Mouse (Mus musculus) hindbrain, embryonic 14.5 days (tissue): ENCODE measurements around the gene Nedd8. TPM values are rescaled to one million over a fixed set of nuclear protein-coding genes. Genes with fewer than 3 reads are reported as not detected.

ENCODE experiments used
- ATAC-seq: fragments of 200-750 bp; cut with Nextera tagmentation; 2 replicates; pipeline ENCODE4 v1.8.0; 2017; ENCODE audit warnings: moderate number of reproducible peaks, mild to moderate bottlenecking, moderate TSS enrichment, moderate library complexity; ENCODE audit not compliant: low FRiP score
- DNase-seq: peaks from one replicate; pipeline ENCODE4 v3.0.0-alpha.2; 2015; ENCODE audit warnings: low spot score
- H3K27ac ChIP-seq: fragments of 300-500 bp; sonication (generic); 2 replicates; pipeline ENCODE4 v1.5.1; 2014; ENCODE audit warnings: mild to moderate bottlenecking, moderate library complexity
- H3K27me3 ChIP-seq: fragments of 300-500 bp; sonication (generic); 2 replicates; pipeline ENCODE4 v1.6.1; 2014; ENCODE audit warnings: mild to moderate bottlenecking, low read length, mixed read lengths; ENCODE audit not compliant: control insufficient read depth, insufficient read depth
- H3K36me3 ChIP-seq: fragments of 300-500 bp; sonication (generic); replicated peaks from 2 replicates; pipeline ENCODE4 v1.6.1; 2014; ENCODE audit not compliant: control insufficient read depth, insufficient read depth
- H3K4me1 ChIP-seq: fragments of 300-500 bp; sonication (generic); replicated peaks from 2 replicates; pipeline ENCODE4 v1.6.1; 2014; ENCODE audit warnings: antibody characterized with exemption, low read length, mixed read lengths; ENCODE audit not compliant: control insufficient read depth, insufficient read depth
- H3K4me2 ChIP-seq: fragments of 300-500 bp; sonication (generic); replicated peaks from 2 replicates; pipeline ENCODE4 v1.6.1; 2014; ENCODE audit warnings: mild to moderate bottlenecking, moderate library complexity
- H3K4me3 ChIP-seq: fragments of 300-500 bp; sonication (generic); replicated peaks from 2 replicates; pipeline ENCODE4 v1.5.1; 2014; ENCODE audit warnings: mild to moderate bottlenecking, low read length
- H3K9ac ChIP-seq: fragments of 300-500 bp; sonication (generic); 2 replicates; pipeline ENCODE4 v1.6.1; 2014
- H3K9me3 ChIP-seq: fragments of 300-500 bp; sonication (generic); 2 replicates; pipeline ENCODE4 v1.6.1; 2016; ENCODE audit warnings: low read length; ENCODE audit not compliant: control insufficient read depth
- WGBS: fragments of 180-500 bp; shearing (Covaris S2); extraction: QIAGEN DNeasy Blood & Tissue Kit; methylation state at CpG from one replicate; pipeline ENCODE4 v1.1.7; 2014; 5-methylcytosine and 5-hydroxymethylcytosine counted together
- polyA plus RNA-seq: library from polyadenylated mRNA; unstranded; fragments of >200 nt; fragmentation: Nextera tagmentation; extraction: Ambion mirVana; gene quantifications from 2 replicates; pipeline ENCODE4 v1.2.1, GENCODE M21; 2014

Nedd8 gene
- polyA plus RNA-seq, 1 experiment from 2014 or later: 612 TPM

GRCm38 (mm10) chr14:55681160-55682117, 9.5 kb upstream of the Nedd8 start, which contains the start of gene Tinf2:
Tinf2 (minus strand) TSS chr14:55681820.
- Histone ChIP-seq H3K9ac (peak within 1 kb of the TSS; percentile 71), H3K27ac (peak within 1 kb of the TSS; percentile 78), H3K36me3 (peaks cover 38% of the 10 kb centered on the region), H3K4me1 (peaks cover 7% of the 10 kb centered on the region), H3K27me3 (no peaks in the 10 kb centered on the region), H3K4me3 (peak within 1 kb of the TSS; percentile 72), H3K4me2 (peak within 1 kb of the TSS; percentile 92), H3K9me3 (no peaks in the 10 kb centered on the region)
- under 1% methylated on average over 66 of the region's 66 CpGs for WGBS
- ATAC-seq (peak; percentile 99), DNase-seq (peak; percentile 99)

- Histone ChIP-seq H3K27ac (no peak overlapping the region), H3K4me1 (peaks cover 12% of the 10 kb centered on the region), H3K9me3 (no peaks in the 10 kb centered on the region), H3K27me3 (no peaks in the 10 kb centered on the region), H3K4me3 (no peak overlapping the region), H3K4me2 (no peak overlapping the region), H3K36me3 (peaks cover 53% of the 10 kb centered on the region), H3K9ac (no peak overlapping the region)
- WGBS: 84% methylated on average over 4 of the region's 4 CpGs
- ATAC-seq (no peak), DNase-seq (no peak)
These were observed 5.7 kb upstream of the Nedd8 start for GRCm38 (mm10) chr14:55677615-55678014.

- H3K36me3 ChIP-seq: peaks cover 36% of the 10 kb centered on the region
- DNase-seq (no peak), ATAC-seq (no peak)
- no peaks in the 10 kb centered on the region for H3K9me3 ChIP-seq
- H3K27me3 ChIP-seq: no peaks in the 10 kb centered on the region
- H3K4me2 ChIP-seq: peak overlapping the region; percentile 71
- peak overlapping the region; percentile 78 for H3K4me3 ChIP-seq
- H3K9ac ChIP-seq: peak overlapping the region; percentile 75
- H3K4me1 ChIP-seq: peaks cover 20% of the 10 kb centered on the region
- WGBS: 86% methylated on average over 7 of the region's 7 CpGs
- H3K27ac ChIP-seq: 0 out of 2 replicates have a peak overlapping the region, but pooled peaks have one; percentile 92
These were observed 777 bp upstream of the Nedd8 start for GRCm38 (mm10) chr14:55672741-55673060.

- no peaks in the 10 kb centered on the region for H3K27me3 ChIP-seq
- H3K4me3 ChIP-seq: peak overlapping the region; percentile 78
- peaks cover 20% of the 10 kb centered on the region for H3K4me1 ChIP-seq
- WGBS: under 1% methylated on average over 12 of the region's 12 CpGs
- peak overlapping the region; percentile 75 for H3K9ac ChIP-seq
- peaks cover 27% of the 10 kb centered on the region for H3K36me3 ChIP-seq
- no peak for DNase-seq
- H3K4me2 ChIP-seq: peak overlapping the region; percentile 71
- H3K9me3 ChIP-seq: no peaks in the 10 kb centered on the region
- H3K27ac ChIP-seq: peak overlapping the region; percentile 92
- peak; percentile 65 for ATAC-seq
These were observed 465 bp downstream of the Nedd8 start for GRCm38 (mm10) chr14:55671486-55671832.

GRCm38 (mm10) chr14:55660636-55661035, 11.3 kb downstream of the Nedd8 start:
- 50% methylated on average over 2 of the region's 2 CpGs for whole genome bisulfite sequencing
- no peaks in the 10 kb centered on the region for H3K9me3 ChIP-seq

GRCm38 (mm10) chr14:55659960-55660573, 11.9 kb downstream of the Nedd8 start, which contains the start of gene Mdp1:
Mdp1 (minus strand) TSS chr14:55660508.
- Histone ChIP-seq H3K4me2 (peak within 1 kb of the TSS; percentile 65), H3K27me3 (no peaks in the 10 kb centered on the region), H3K9ac (peak within 1 kb of the TSS; percentile 79), H3K36me3 (peaks cover 45% of the 10 kb centered on the region), H3K4me3 (peak within 1 kb of the TSS; percentile 73), H3K9me3 (no peaks in the 10 kb centered on the region), H3K4me1 (peaks cover 12% of the 10 kb centered on the region; the same call in 1 of the 2 replicates), H3K27ac (peak within 1 kb of the TSS; percentile 88)
- ATAC-seq: peak; percentile 95
- peak; percentile 82 for DNase-seq
- WGBS: under 1% methylated on average over 39 of the region's 39 CpGs

More at GRCm38 (mm10) chr14:55660636-55661035, 11.3 kb downstream of the Nedd8 start:
- ATAC-seq: no peak
- Histone ChIP-seq H3K4me2 (peak overlapping the region; percentile 65), H3K4me1 (peaks cover 12% of the 10 kb centered on the region; the same call in 1 of the 2 replicates), H3K4me3 (peak overlapping the region; percentile 73), H3K27me3 (no peaks in the 10 kb centered on the region), H3K36me3 (peaks cover 48% of the 10 kb centered on the region), H3K9ac (no peak overlapping the region), H3K27ac (0 out of 2 replicates have a peak overlapping the region, but pooled peaks have one; percentile 88)
- DNase-seq: no peak

- peaks cover 34% of the 10 kb centered on the region for H3K36me3 ChIP-seq
- no peak overlapping the region for H3K4me3 ChIP-seq
- H3K27me3 ChIP-seq: no peaks in the 10 kb centered on the region
- H3K4me2 ChIP-seq: no peak overlapping the region
- 95% methylated on average over 5 of the region's 5 CpGs for WGBS
- H3K9ac ChIP-seq: no peak overlapping the region
- H3K4me1 ChIP-seq: peaks cover 12% of the 10 kb centered on the region; the same call in 1 of the 2 replicates
- H3K9me3 ChIP-seq: no peaks in the 10 kb centered on the region
- no peak for ATAC-seq
- no peak for DNase-seq
- no peak overlapping the region for H3K27ac ChIP-seq
These were observed 13.9 kb downstream of the Nedd8 start for GRCm38 (mm10) chr14:55658011-55658410.

- Histone ChIP-seq H3K36me3 (peaks cover 25% of the 10 kb centered on the region), H3K27me3 (no peaks in the 10 kb centered on the region), H3K4me1 (peaks cover 12% of the 10 kb centered on the region; the same call in 1 of the 2 replicates), H3K9ac (no peak overlapping the region), H3K27ac (no peak overlapping the region), H3K9me3 (no peaks in the 10 kb centered on the region), H3K4me2 (no peak overlapping the region), H3K4me3 (no peak overlapping the region)
- DNase-seq (no peak), ATAC-seq (no peak)
- 92% methylated on average over 3 of the region's 3 CpGs for WGBS
These were observed 15.0 kb downstream of the Nedd8 start for GRCm38 (mm10) chr14:55656935-55657334.

GRCm38 (mm10) chr14:55651528-55651927, 20.4 kb downstream of the Nedd8 start:
- H3K4me1 ChIP-seq: no peaks in the 10 kb centered on the region
- no peaks in the 10 kb centered on the region for H3K9me3 ChIP-seq
- DNase-seq (no peak), ATAC-seq (no peak)
- H3K27ac ChIP-seq: no peak overlapping the region
- H3K27me3 ChIP-seq: no peaks in the 10 kb centered on the region
- H3K4me2 ChIP-seq: no peak overlapping the region
- no peak overlapping the region for H3K4me3 ChIP-seq
- H3K9ac ChIP-seq: no peak overlapping the region
- H3K36me3 ChIP-seq: no peaks in the 10 kb centered on the region; the same call in 1 of the 2 replicates
- WGBS: 90% methylated on average over 7 of the region's 7 CpGs
